Mouse (Mus musculus): ENCODE measurements around the gene Slc18a3.

The Slc18a3 gene

GRCm38 (mm10) chr14:32463211-32464040 lies 1.2 kb downstream of the Slc18a3 start:
- in situ Hi-C loops (cut with MboI, MseI) = no loop called here

GRCm38 (mm10) chr14:32452552-32452951 lies 12.1 kb downstream of the Slc18a3 start:
- in situ Hi-C loops (cut with MboI, MseI) = no loop called here

GRCm38 (mm10) chr14:32446989-32447388 lies 17.7 kb downstream of the Slc18a3 start:
- in situ Hi-C loops (cut with MboI, MseI) = loop anchor here (5.0 kb wide), 1 partner anchor 895 kb away; no protein-coding TSS in a partner anchor

GRCm38 (mm10) chr14:32443446-32443845 lies 21.2 kb downstream of the Slc18a3 start:
- in situ Hi-C loops (cut with MboI, MseI) = no loop called here

- in situ Hi-C loops (cut with MboI, MseI) = no loop called here
Measured at GRCm38 (mm10) chr14:32439744-32440143, 24.9 kb downstream of the Slc18a3 start.

- in situ Hi-C loops (cut with MboI, MseI) = no loop called here
Measured at GRCm38 (mm10) chr14:32439316-32439715, 25.3 kb downstream of the Slc18a3 start.

GRCm38 (mm10) chr14:32437352-32437793 lies 27.3 kb downstream of the Slc18a3 start:
- in situ Hi-C loops (cut with MboI, MseI) = no loop called here

- in situ Hi-C loops (cut with MboI, MseI) = no loop called here
Measured at GRCm38 (mm10) chr14:32429030-32429602, 35.5 kb downstream of the Slc18a3 start.

GRCm38 (mm10) chr14:32423946-32424345 lies 40.7 kb downstream of the Slc18a3 start:
- in situ Hi-C loops (cut with MboI, MseI) = loop anchor here (5.0 kb wide), 1 partner anchor 52 kb away; no protein-coding TSS in a partner anchor

- in situ Hi-C loops (cut with MboI, MseI) = no loop called here
Measured at GRCm38 (mm10) chr14:32418747-32419146, 45.9 kb downstream of the Slc18a3 start.
